In genomic region chr4:85672290-85672689, GRCm38 (mm10) we compare ENCODE assay signal across 24 mouse cellular contexts.
DNase-seq lines count a peak whose midpoint lies in the region; ATAC-seq and TF ChIP-seq lines count a peak whose summit lies in the region.
"Had no signal": no experiment of that assay in that cellular context is flagged by ENCODE, and none has a peak within 500 bp of the region (broad histone marks: within the 10 kb centered on the region; RNA-seq: fewer than 3 reads in every experiment).

No protein-coding gene starts in this region.

- ATAC-seq in lung, embryonic 14.5 days (ENCODE audit: insufficient read depth): no peak
- ATAC-seq in liver, embryonic 12.5 days: no peak
- ATAC-seq: forebrain, embryonic 14.5 days; hindbrain, embryonic 16.5 days; intestine, embryonic 16.5 days; midbrain, embryonic 15.5 days had no signal

- no peak overlapping the region for H3K4me2 ChIP-seq in lung, embryonic 14.5 days
- H3K4me2 ChIP-seq in liver, embryonic 12.5 days: no peak overlapping the region
- H3K4me2 ChIP-seq: liver, embryonic 15.5 days; midbrain, embryonic 15.5 days had no signal

- H3K9me3 ChIP-seq in lung, embryonic 14.5 days (ENCODE audit: low read depth, low read length): no peaks in the 10 kb centered on the region
- no peaks in the 10 kb centered on the region for H3K9me3 ChIP-seq in liver, embryonic 12.5 days (replicated peaks)
- H3K9me3 ChIP-seq: embryonic facial prominence, embryonic 10.5 days; G1E; liver, embryonic 15.5 days; midbrain, embryonic 15.5 days had no signal

- no peaks in the 10 kb centered on the region for H3K27me3 ChIP-seq in lung, embryonic 14.5 days (ENCODE audit: insufficient read depth, low read length)
- H3K27me3 ChIP-seq in liver, embryonic 12.5 days (replicated peaks): no peaks in the 10 kb centered on the region
- H3K27me3 ChIP-seq: liver, embryonic 15.5 days; midbrain, embryonic 15.5 days had no signal

- no peak overlapping the region for H3K4me3 ChIP-seq in lung, embryonic 14.5 days (ENCODE audit: low read depth, low read length)
- H3K4me3 ChIP-seq in liver, embryonic 12.5 days: no peak overlapping the region
- H3K4me3 ChIP-seq: embryonic facial prominence, embryonic 10.5 days; heart, adult 2 months; liver, embryonic 15.5 days; midbrain, embryonic 15.5 days; myocyte had no signal

- no peak overlapping the region for H3K27ac ChIP-seq in lung, embryonic 14.5 days (ENCODE audit: low read depth)
- H3K27ac ChIP-seq in liver, embryonic 12.5 days: no peak overlapping the region
- H3K27ac ChIP-seq: embryonic facial prominence, embryonic 10.5 days; heart, adult 2 months; liver, embryonic 15.5 days; midbrain, embryonic 15.5 days; stomach, postnatal 0 days had no signal

- 11% methylated on average over 4 of the region's 4 CpGs for WGBS in lung, embryonic 14.5 days
- WGBS in liver, embryonic 12.5 days (ENCODE audit: insufficient replicate concordance): 45% methylated on average over 4 of the region's 4 CpGs

- no peaks in the 10 kb centered on the region for H3K36me3 ChIP-seq in lung, embryonic 14.5 days (ENCODE audit: insufficient read depth)
- H3K36me3 ChIP-seq in liver, embryonic 12.5 days: no peaks in the 10 kb centered on the region
- H3K36me3 ChIP-seq: embryonic facial prominence, embryonic 10.5 days; G1E; liver, embryonic 15.5 days; midbrain, embryonic 15.5 days had no signal

- no peak for TF ChIP-seq CTCF in lung, embryonic 14.5 days (IDR thresholded peaks at IDR 0.05; ENCODE audit: low read depth)

- 0 out of 2 replicates have a peak, but pooled peaks cover 3% of the 10 kb centered on the region for H3K4me1 ChIP-seq in lung, embryonic 14.5 days (ENCODE audit: insufficient read depth)
- H3K4me1 ChIP-seq in liver, embryonic 12.5 days: no peaks in the 10 kb centered on the region
- H3K4me1 ChIP-seq: liver, embryonic 15.5 days; midbrain, embryonic 15.5 days had no signal

- no peak overlapping the region for H3K9ac ChIP-seq in lung, embryonic 14.5 days
- H3K9ac ChIP-seq in liver, embryonic 12.5 days: no peak overlapping the region
- H3K9ac ChIP-seq: liver, embryonic 15.5 days; midbrain, embryonic 15.5 days had no signal

- DNase-seq in lung, embryonic 14.5 days: peak; percentile 21
- no peak for DNase-seq in lung, postnatal 25 days (ENCODE audit: low spot score)
- DNase-seq in embryo, embryonic 10.5 days (ENCODE audit: low spot score): peak; percentile 12
- peak; percentile 26 for DNase-seq in kidney, adult 9 months
- DNase-seq in kidney, postnatal 25 days: peak; percentile 1 to 33
- DNase-seq in frontal cortex, postnatal 14 days (ENCODE audit: low spot score in 2 of 2): no peak
- no peak for DNase-seq in right cerebral cortex, postnatal 36 days (ENCODE audit: low spot score in 2 of 2)
- DNase-seq: adrenal gland, postnatal 14 days; cerebellum, adult 11 months; cerebellum, postnatal 10 days; gastrocnemius, postnatal 14 days; heart, adult 2 months; heart, postnatal 36 days; right cerebral cortex, postnatal 25 days had no signal

Comparison
In these comparisons a context has a peak if more than half of its experiments do, and no peak if none do; other contexts are left out.
1. DNase-seq: peak in lung, embryonic 14.5 days (single experiment), embryo, embryonic 10.5 days (single experiment), kidney, adult 9 months (single experiment) and kidney, postnatal 25 days (2 of 2); none in lung, postnatal 25 days (single experiment), frontal cortex, postnatal 14 days (0 of 2) and right cerebral cortex, postnatal 36 days (0 of 2).